Mouse (Mus musculus): ENCODE measurements around the gene Rps7.

Rps7 gene
- long read RNA-seq, experiment 1, transcript Rps7-201 (7 exons, 954 nt) = major isoform, 580 of 615 reads
- long read RNA-seq, experiment 1, transcript Rps7-203 (6 exons, 820 nt) = minor isoform, 19 of 615 reads
- long read RNA-seq, experiment 1, partial matches to known transcripts = 5 of 615 reads
- long read RNA-seq, experiment 1, other reads (novel, unspliced or antisense) = 11 of 615 reads
- long read RNA-seq, experiment 2, transcript Rps7-203 (6 exons, 820 nt) = minor isoform, 16 of 450 reads
- long read RNA-seq, experiment 2, transcript Rps7-201 (7 exons, 954 nt) = major isoform, 415 of 450 reads
- long read RNA-seq, experiment 2, partial matches to known transcripts = 6 of 450 reads
- long read RNA-seq, experiment 2, other reads (novel, unspliced or antisense) = 12 of 450 reads

DNA sequence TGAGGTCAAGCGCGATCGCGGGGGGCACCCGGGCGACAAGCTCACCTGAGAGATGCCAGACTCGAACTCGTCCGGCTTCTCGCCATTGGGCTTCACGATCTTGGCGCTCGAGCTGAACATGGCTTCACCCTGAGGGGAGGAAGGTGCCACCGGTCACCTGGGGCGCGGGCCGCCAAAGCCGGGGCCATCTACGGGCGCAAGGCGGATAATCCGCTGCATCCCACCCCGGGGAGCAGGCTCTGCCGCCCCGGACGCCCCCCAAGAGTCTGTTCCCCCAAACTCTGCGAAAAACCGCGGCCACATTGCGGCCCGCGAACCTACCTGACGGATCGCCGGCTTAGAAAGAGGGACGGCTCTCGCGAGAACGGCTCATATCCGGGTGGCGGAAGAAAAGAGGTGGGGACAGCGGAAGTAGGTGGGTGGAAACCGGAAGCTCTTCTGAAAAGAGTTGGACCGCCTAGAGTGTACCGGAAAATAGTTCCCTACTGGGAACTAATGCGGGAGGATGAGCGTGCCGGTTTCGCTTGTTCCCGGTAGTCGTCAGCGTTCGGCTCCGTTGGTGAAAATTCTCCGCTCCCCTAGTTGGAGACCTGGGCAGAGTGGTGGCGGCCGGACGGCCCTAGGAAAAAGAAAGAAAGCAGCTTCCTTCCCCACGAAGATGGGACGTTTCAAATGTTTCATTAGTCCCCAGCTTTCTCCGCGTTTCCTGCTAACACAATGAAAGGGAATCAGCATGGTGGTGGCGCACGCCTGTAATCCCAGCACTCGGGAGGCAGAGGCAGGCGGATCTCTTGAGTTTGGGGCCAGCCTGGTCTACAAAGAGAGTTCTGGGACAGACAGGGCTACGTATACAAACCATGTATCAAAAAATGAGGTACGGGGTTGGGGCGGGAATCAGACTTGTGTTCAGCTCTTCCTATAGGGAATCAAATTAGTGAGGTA, at the start of gene Rps7:
TSS of gene Rps7 (minus strand) at position 419 of the 942 bp plus-strand sequence.
- intact Hi-C loops (cut with DNase I) = no loop called here

GRCm38 (mm10) chr12:28684674-28685073, 48.9 kb upstream of the Rps7 start:
- intact Hi-C loops (cut with DNase I) = no loop called here

- intact Hi-C loops (cut with DNase I) = no loop called here
These were observed 40.1 kb upstream of the Rps7 start for GRCm38 (mm10) chr12:28675925-28676209.

DNA sequence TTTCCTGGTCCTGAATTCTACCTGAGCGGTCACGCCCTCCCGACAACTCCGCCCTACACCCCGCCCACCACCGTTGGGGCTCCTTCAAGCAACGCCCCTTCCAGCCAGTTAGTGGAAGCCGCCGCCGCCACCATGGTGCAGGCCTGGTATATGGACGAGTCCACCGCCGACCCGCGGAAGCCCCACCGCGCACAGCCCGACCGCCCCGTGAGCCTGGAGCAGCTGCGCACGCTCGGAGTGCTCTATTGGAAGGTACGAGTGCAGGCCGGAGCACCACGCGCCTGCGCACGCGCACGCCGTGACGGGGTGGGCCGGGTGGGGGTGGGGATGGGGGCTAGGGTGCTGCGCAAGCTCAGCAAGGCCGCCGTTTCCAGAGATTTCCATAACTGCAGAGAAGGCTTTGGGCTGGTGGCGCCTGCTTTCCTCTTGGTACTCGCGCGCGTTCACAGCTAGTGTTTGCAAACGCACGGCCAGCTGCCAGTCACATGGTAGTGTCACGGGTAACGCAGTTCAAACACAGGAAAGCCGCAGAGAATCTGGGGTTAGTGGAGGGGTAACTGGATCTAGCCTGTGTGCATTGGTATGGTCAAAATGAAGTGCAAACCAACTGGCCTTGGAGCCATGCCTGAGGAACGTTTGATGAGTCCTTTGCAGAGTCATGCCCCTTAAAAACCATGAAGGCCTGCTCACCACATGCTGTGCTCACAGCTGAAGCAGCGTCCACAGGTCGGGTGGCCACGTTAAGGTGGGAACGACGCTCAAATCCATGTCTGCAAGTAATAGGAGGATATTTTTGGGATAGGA, 39.6 kb upstream of the Rps7 start, which contains the start of gene Adi1:
TSS of gene Adi1 (plus strand) at position 111 of the 804 bp plus-strand sequence.
- intact Hi-C loops (cut with DNase I) = no loop called here

GRCm38 (mm10) chr12:28674038-28674720, 38.4 kb upstream of the Rps7 start:
- intact Hi-C loops (cut with DNase I) = no loop called here

DNA sequence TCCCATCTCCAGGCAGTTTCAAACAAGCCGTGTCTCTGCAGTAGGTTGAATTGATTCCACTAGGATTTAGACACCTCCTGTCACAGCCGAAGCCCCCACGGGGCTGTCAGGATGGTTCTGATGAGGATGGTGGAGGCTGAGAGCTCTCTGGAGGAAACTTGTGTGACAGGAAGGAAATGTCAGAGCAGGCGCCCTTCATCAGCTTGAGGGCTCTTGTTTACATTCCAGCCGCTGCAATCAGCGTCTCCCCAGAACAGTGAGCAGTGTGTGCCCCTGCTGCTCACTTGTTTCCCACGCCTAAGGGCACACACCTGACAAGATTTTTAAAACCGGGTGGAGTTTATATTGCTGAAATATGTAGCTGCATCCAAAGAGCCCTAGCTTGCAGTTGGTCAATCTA, 31.5 kb upstream of the Rps7 start:
- intact Hi-C loops (cut with DNase I) = no loop called here

DNA sequence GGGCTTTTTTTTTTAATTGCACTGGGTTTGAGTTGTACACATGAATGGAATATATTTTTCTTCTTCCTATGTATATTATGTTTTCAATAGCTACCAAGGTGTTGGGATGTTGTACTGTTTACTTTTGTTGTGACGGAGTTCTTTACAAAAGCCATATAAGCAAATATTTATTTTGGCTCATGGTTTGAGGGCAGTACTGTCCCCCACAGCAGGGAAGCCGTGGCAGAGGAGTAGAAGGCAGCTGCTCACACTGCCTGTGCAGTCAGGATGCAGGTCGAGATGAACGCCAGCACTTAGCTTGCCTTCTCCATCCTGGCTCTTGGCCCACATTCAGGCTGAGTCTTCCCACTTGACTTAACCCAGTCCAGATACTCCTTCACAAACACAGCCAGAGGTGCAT, 31.0 kb upstream of the Rps7 start:
- intact Hi-C loops (cut with DNase I) = no loop called here

DNA sequence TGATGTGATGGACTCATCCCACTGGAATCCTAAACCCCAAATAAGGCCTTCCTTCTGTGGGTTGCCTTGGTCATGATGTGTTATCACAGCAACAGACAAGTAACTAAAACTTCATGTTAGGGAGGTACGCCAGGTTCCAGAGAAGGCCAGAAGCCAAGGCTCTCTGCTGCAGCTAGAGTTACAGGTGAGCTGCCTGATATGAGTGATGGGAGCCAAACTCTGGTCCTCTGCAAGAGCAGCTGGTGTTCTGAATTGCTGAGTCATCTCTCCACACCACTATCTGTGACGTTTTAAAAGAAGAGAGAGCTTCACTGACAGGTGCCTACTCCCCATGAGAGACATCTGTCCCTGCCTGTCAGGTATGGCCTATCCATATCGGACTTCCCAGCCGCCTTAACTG, 26.9 kb upstream of the Rps7 start:
- intact Hi-C loops (cut with DNase I) = no loop called here

DNA sequence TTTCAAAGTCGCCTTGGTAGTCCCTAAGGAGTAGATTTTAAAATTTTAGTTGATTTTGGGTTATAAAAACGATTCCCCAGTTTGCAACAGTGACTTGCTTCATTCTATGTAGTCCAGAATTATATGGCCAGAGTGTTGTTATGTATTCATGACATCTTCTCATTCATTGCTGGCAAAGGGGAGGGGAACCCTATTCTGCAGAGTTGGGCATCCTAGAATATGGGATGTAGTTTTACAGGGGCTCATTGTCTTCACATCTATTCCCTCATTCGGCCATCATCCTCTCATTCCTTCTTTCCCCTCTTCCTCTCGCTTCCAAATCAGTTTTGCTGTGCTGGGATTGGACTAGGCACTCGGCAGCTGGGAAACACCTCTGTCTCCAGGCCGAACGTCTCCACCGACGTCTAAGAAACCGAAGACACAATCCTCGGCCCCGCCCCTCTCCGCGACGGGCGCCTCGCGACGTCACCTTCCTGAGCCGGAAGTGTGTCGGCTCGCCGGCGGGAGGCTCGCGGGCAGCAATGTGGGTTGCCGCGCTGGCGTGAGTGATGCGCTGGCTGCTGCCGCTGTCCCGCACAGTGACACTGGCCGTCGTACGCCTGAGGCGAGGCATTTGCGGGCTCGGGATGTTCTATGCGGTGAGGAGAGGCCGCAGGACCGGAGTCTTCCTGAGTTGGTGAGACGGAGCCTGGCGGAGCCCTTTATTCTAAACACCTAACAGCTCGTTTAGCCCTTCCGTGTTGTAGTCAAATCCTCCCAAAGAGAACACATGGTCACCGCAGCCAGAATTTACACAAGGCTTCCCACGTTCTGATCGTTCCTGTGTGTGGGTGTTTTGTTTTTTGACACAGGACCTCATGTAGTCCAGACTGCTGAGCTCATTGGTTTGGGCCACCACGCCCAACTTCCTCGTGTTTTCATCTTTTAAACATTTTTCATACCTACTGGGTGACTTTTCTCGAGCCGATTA, 13.7 kb upstream of the Rps7 start, which contains the start of gene Rnaseh1:
TSS of gene Rnaseh1 (plus strand) at position 462 of the 970 bp plus-strand sequence.
- intact Hi-C loops (cut with DNase I) = no loop called here

GRCm38 (mm10) chr12:28638778-28639177, 3.0 kb upstream of the Rps7 start:
- intact Hi-C loops (cut with DNase I) = no loop called here

DNA sequence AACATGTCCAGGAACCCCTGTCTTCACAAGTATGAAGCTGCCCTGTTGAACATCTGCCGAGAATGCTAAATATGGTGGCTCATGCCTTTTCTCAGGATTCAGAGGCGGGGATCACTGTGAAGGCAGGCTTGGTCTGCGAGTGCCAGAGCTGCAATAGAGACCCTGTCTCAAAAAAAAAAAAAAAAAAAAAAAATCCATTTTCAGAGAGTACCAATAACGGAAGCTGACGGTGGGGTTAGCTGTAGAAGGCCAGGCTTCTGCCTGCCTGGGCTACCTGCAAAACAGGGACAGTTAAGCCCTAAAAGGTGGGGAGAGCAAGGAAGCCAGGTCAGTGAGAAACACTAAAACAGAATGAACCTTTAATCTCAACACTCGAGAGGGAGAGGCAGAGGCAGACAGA, 790 bp upstream of the Rps7 start:
- intact Hi-C loops (cut with DNase I) = no loop called here

- intact Hi-C loops (cut with DNase I) = no loop called here
These were observed 657 bp downstream of the Rps7 start for GRCm38 (mm10) chr12:28635058-28635534.

DNA sequence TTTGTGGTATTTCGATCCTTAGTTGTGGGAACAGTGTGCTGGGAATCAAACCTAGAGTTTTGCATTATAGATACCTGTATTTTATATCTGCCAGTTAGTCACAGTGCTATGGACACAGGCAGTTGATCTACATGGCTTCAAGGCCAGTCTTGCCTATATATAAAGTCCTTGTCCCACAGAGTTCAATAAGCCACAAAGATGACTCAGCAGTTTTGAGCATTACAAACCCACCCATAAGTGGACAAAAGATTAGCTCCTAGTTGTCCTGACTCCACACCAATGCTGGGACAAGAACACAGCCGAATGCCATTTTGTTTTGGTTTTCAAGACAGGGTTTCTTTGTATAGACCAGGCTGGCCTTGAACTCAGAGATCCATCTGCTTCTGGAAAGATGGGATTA, 7.3 kb downstream of the Rps7 start:
- intact Hi-C loops (cut with DNase I) = no loop called here

GRCm38 (mm10) chr12:28627092-28627491, 8.7 kb downstream of the Rps7 start:
- intact Hi-C loops (cut with DNase I) = no loop called here

- intact Hi-C loops (cut with DNase I) = no loop called here
These were observed 10.3 kb downstream of the Rps7 start for GRCm38 (mm10) chr12:28625407-28625806.

DNA sequence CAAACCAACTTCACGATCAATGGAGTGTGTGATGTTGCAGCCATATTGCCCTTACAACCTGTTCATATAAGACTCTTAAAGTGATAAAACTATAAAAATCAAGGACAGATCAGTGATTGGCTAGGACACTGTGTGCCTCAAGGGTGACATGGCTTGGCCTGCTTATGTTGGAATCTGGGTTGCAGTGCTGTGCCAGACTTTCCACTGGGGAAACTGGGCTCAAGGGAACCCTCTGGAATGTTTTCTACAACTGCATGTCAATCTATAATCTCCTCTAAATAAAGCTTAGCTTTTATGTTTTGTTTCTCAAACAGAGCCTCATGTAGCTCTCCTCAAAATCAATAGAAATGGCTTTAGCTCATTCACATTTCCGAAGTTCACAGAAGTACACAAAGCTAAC, 11.5 kb downstream of the Rps7 start:
- intact Hi-C loops (cut with DNase I) = no loop called here

GRCm38 (mm10) chr12:28623195-28623594, 12.6 kb downstream of the Rps7 start, which contains the start of gene Colec11:
Gene Colec11 (minus strand): TSS chr12:28623377.
- intact Hi-C loops (cut with DNase I) = no loop called here

- intact Hi-C loops (cut with DNase I) = no loop called here
These were observed 13.1 kb downstream of the Rps7 start for GRCm38 (mm10) chr12:28622641-28623040.

- intact Hi-C loops (cut with DNase I) = no loop called here
These were observed 13.6 kb downstream of the Rps7 start for GRCm38 (mm10) chr12:28622167-28622532.
